Mouse (Mus musculus) limb, embryonic 14.5 days (tissue): ENCODE measurements around the gene Tnfrsf11a. TPM values are rescaled to one million over a fixed set of nuclear protein-coding genes. Genes with fewer than 3 reads are reported as not detected.

Source experiments
- ATAC-seq: fragments of 200-750 bp; cut with Nextera tagmentation; 2 replicates; pipeline ENCODE4 v1.8.0; 2017; ENCODE audit warnings: low read depth, moderate number of reproducible peaks, moderate TSS enrichment; ENCODE audit not compliant: low FRiP score
- DNase-seq: peaks from one replicate; pipeline ENCODE4 v3.0.0-alpha.2; 2015; ENCODE audit warnings: low spot score
- H3K27ac ChIP-seq: fragments of 300-500 bp; sonication (generic); replicated peaks from 2 replicates; pipeline ENCODE4 v1.5.1; 2014; ENCODE audit warnings: low read depth, mild to moderate bottlenecking, low read length, moderate library complexity, mixed read lengths
- H3K27me3 ChIP-seq: fragments of 300-500 bp; sonication (generic); 2 replicates; pipeline ENCODE4 v1.6.1; 2014; ENCODE audit warnings: low read length, mixed read lengths; ENCODE audit not compliant: control insufficient read depth, insufficient read depth
- H3K36me3 ChIP-seq: fragments of 300-500 bp; sonication (generic); 2 replicates; pipeline ENCODE4 v1.6.1; 2014; ENCODE audit warnings: mild to moderate bottlenecking, low read length, moderate library complexity, mixed read lengths; ENCODE audit not compliant: control insufficient read depth, insufficient read depth
- H3K4me1 ChIP-seq: fragments of 300-500 bp; sonication (generic); 2 replicates; pipeline ENCODE4 v1.6.1; 2014; ENCODE audit warnings: antibody characterized with exemption, low read length, mixed read lengths; ENCODE audit not compliant: control insufficient read depth, insufficient read depth
- H3K4me2 ChIP-seq: fragments of 300-500 bp; sonication (generic); replicated peaks from 2 replicates; pipeline ENCODE4 v1.6.1; 2014; ENCODE audit warnings: low read depth, mild to moderate bottlenecking, low read length, moderate library complexity; ENCODE audit not compliant: severe bottlenecking
- H3K4me3 ChIP-seq: fragments of 300-500 bp; sonication (generic); replicated peaks from 2 replicates; pipeline ENCODE4 v1.5.1; 2014; ENCODE audit warnings: low read length
- H3K9ac ChIP-seq: fragments of 300-500 bp; sonication (generic); 2 replicates; pipeline ENCODE4 v1.6.1; 2014; ENCODE audit warnings: mild to moderate bottlenecking, low read depth, low read length, moderate library complexity; ENCODE audit not compliant: severe bottlenecking
- H3K9me3 ChIP-seq: fragments of 300-500 bp; sonication (generic); 2 replicates; pipeline ENCODE4 v1.6.1; 2016; ENCODE audit warnings: low read length; ENCODE audit not compliant: control insufficient read depth
- POLR2A ChIP-seq: fragments of 200-500 bp; IDR thresholded peaks from 2 replicates; pipeline ENCODE4 v1.8.0; 2012; ENCODE audit warnings: inconsistent platforms, mild to moderate bottlenecking, moderate library complexity, borderline replicate concordance; ENCODE audit not compliant: insufficient read depth, insufficient read length; ENCODE audit errors: extremely low read depth
- WGBS: fragments of 180-500 bp; shearing (Covaris S2); extraction: QIAGEN DNeasy Blood & Tissue Kit; methylation state at CpG from one replicate; pipeline ENCODE4 v1.1.7; 2014; 5-methylcytosine and 5-hydroxymethylcytosine counted together
- polyA plus RNA-seq, 2 experiments: library from polyadenylated mRNA; depleted of rRNA in 1 of 2; stranded (reverse) in 1 of 2; unstranded in 1 of 2; fragments of >200 nt; fragmentation: Nextera tagmentation in 1 of 2; extraction: Ambion mirVana in 1 of 2; gene quantifications; 2 replicates each; pipeline versions ENCODE4 v1.2.1 to v1.2.3; 2012 to 2014

Tnfrsf11a gene
- polyA plus RNA-seq, 2 experiments: 1.6 to 1.8 TPM

- no peaks in the 10 kb centered on the region for H3K4me1 ChIP-seq
- H3K9me3 ChIP-seq: no peaks in the 10 kb centered on the region
- no peak for TF ChIP-seq POLR2A
- no peak overlapping the region for H3K4me2 ChIP-seq
- H3K9ac ChIP-seq: no peak overlapping the region
- no peaks in the 10 kb centered on the region for H3K27me3 ChIP-seq
- no peak for ATAC-seq
- DNase-seq: no peak
- no peak overlapping the region for H3K27ac ChIP-seq
- no peak overlapping the region for H3K4me3 ChIP-seq
- 84% methylated on average over 3 of the region's 3 CpGs for WGBS
- H3K36me3 ChIP-seq: no peaks in the 10 kb centered on the region
These were observed 9.6 kb downstream of the Tnfrsf11a start for GRCm38 (mm10) chr1:105790103-105790502.

- H3K9ac ChIP-seq: no peak overlapping the region
- H3K27me3 ChIP-seq: no peaks in the 10 kb centered on the region
- H3K4me3 ChIP-seq: no peak overlapping the region
- 86% methylated on average over 6 of the region's 6 CpGs for WGBS
- no peaks in the 10 kb centered on the region for H3K36me3 ChIP-seq
- no peaks in the 10 kb centered on the region for H3K9me3 ChIP-seq
- H3K27ac ChIP-seq: no peak overlapping the region
- no peaks in the 10 kb centered on the region for H3K4me1 ChIP-seq
- no peak for ATAC-seq
- no peak overlapping the region for H3K4me2 ChIP-seq
- no peak for TF ChIP-seq POLR2A
- no peak for DNase-seq
These were observed 14.2 kb downstream of the Tnfrsf11a start for GRCm38 (mm10) chr1:105794670-105795069.

GRCm38 (mm10) chr1:105795705-105796104 lies 15.2 kb downstream of the Tnfrsf11a start:
- Histone ChIP-seq H3K9ac (no peak overlapping the region), H3K36me3 (no peaks in the 10 kb centered on the region), H3K4me1 (no peaks in the 10 kb centered on the region), H3K9me3 (no peaks in the 10 kb centered on the region), H3K27me3 (no peaks in the 10 kb centered on the region), H3K27ac (no peak overlapping the region), H3K4me3 (no peak overlapping the region), H3K4me2 (no peak overlapping the region)
- no peak for DNase-seq
- WGBS: 84% methylated on average over 4 of the region's 4 CpGs
- ATAC-seq: no peak
- no peak for TF ChIP-seq POLR2A

GRCm38 (mm10) chr1:105800570-105800969 lies 20.1 kb downstream of the Tnfrsf11a start:
- Histone ChIP-seq H3K4me2 (no peak overlapping the region), H3K9me3 (no peaks in the 10 kb centered on the region), H3K4me3 (no peak overlapping the region), H3K9ac (no peak overlapping the region), H3K4me1 (no peaks in the 10 kb centered on the region), H3K36me3 (no peaks in the 10 kb centered on the region), H3K27ac (no peak overlapping the region), H3K27me3 (no peaks in the 10 kb centered on the region)
- DNase-seq: no peak
- TF ChIP-seq POLR2A: no peak
- WGBS: 93% methylated on average over 6 of the region's 6 CpGs
- no peak for ATAC-seq

GRCm38 (mm10) chr1:105801252-105801651 lies 20.7 kb downstream of the Tnfrsf11a start:
- TF ChIP-seq POLR2A: no peak
- no peak for ATAC-seq
- H3K36me3 ChIP-seq: no peaks in the 10 kb centered on the region

GRCm38 (mm10) chr1:105802941-105803340 lies 22.4 kb downstream of the Tnfrsf11a start:
- no peak overlapping the region for H3K9ac ChIP-seq
- DNase-seq: no peak
- WGBS: 79% methylated on average over 6 of the region's 6 CpGs

More at GRCm38 (mm10) chr1:105801252-105801651, 20.7 kb downstream of the Tnfrsf11a start:
- no peaks in the 10 kb centered on the region for H3K27me3 ChIP-seq
- H3K9ac ChIP-seq: no peak overlapping the region
- no peaks in the 10 kb centered on the region for H3K4me1 ChIP-seq
- H3K9me3 ChIP-seq: no peaks in the 10 kb centered on the region
- H3K27ac ChIP-seq: no peak overlapping the region
- no peak overlapping the region for H3K4me3 ChIP-seq
- H3K4me2 ChIP-seq: no peak overlapping the region
- DNase-seq: no peak

More at GRCm38 (mm10) chr1:105802941-105803340, 22.4 kb downstream of the Tnfrsf11a start:
- H3K27me3 ChIP-seq: no peaks in the 10 kb centered on the region
- no peak overlapping the region for H3K4me2 ChIP-seq
- ATAC-seq: no peak
- H3K4me1 ChIP-seq: no peaks in the 10 kb centered on the region
- no peak overlapping the region for H3K4me3 ChIP-seq
- H3K36me3 ChIP-seq: no peaks in the 10 kb centered on the region
- no peak for TF ChIP-seq POLR2A
- H3K9me3 ChIP-seq: no peaks in the 10 kb centered on the region
- no peak overlapping the region for H3K27ac ChIP-seq
